Mouse (Mus musculus): ENCODE measurements at regions not wholly inside any gene's neighbourhood (a gene's known extent, or its start where the extent isn't known, plus 50 kb on each side); places are given as distances from the start of the nearest gene placed in this dataset.

GRCm38 (mm10) chr16:62681880-62682279 lies 104.7 kb downstream of the Nsun3 start:
- WGBS: 83% methylated on average over 5 of the region's 5 CpGs
- H3K27me3 ChIP-seq (ENCODE audit: control insufficient read depth, insufficient read depth, low read length): no peaks in the 10 kb centered on the region
- no peak overlapping the region for H3K4me3 ChIP-seq (ENCODE audit: low read depth, low read length)
- no peaks in the 10 kb centered on the region for H3K36me3 ChIP-seq (ENCODE audit: control insufficient read depth, insufficient read depth, low read length)
- no peak for ATAC-seq (ENCODE audit: low FRiP score)
- H3K4me1 ChIP-seq (replicated peaks; ENCODE audit: control insufficient read depth, insufficient read depth, low read length): no peaks in the 10 kb centered on the region
- no peak overlapping the region for H3K4me2 ChIP-seq (replicated peaks; ENCODE audit: low read depth, low read length)
- H3K9ac ChIP-seq (ENCODE audit: low read depth, low read length): no peak overlapping the region
- H3K27ac ChIP-seq (ENCODE audit: low read depth, low read length): no peak overlapping the region
- no peaks in the 10 kb centered on the region for H3K9me3 ChIP-seq (ENCODE audit: control insufficient read depth, low read length)
- DNase-seq (ENCODE audit: low spot score): no peak

- Histone ChIP-seq H3K27me3 (ENCODE audit: control insufficient read depth, insufficient read depth, low read length) (no peaks in the 10 kb centered on the region), H3K4me3 (ENCODE audit: low read depth, low read length) (no peak overlapping the region), H3K27ac (ENCODE audit: low read depth, low read length) (no peak overlapping the region), H3K4me2 (replicated peaks; ENCODE audit: low read depth, low read length) (no peak overlapping the region), H3K9me3 (ENCODE audit: control insufficient read depth, low read length) (no peaks in the 10 kb centered on the region), H3K4me1 (replicated peaks; ENCODE audit: control insufficient read depth, insufficient read depth, low read length) (no peaks in the 10 kb centered on the region), H3K9ac (ENCODE audit: low read depth, low read length) (no peak overlapping the region), H3K36me3 (ENCODE audit: control insufficient read depth, insufficient read depth, low read length) (no peaks in the 10 kb centered on the region)
- 87% methylated on average over 6 of the region's 6 CpGs for WGBS
- ATAC-seq (ENCODE audit: low FRiP score): no peak
- DNase-seq (ENCODE audit: low spot score): no peak
Measured at GRCm38 (mm10) chr16:62676815-62677214, 109.8 kb downstream of the Nsun3 start.

- no peaks in the 10 kb centered on the region for H3K9me3 ChIP-seq (ENCODE audit: control insufficient read depth, low read length)
- ATAC-seq (ENCODE audit: low FRiP score) (no peak), DNase-seq (ENCODE audit: low spot score) (no peak)
- no peak overlapping the region for H3K4me2 ChIP-seq (replicated peaks; ENCODE audit: low read depth, low read length)
- H3K4me1 ChIP-seq (replicated peaks; ENCODE audit: control insufficient read depth, insufficient read depth, low read length): no peaks in the 10 kb centered on the region
- H3K36me3 ChIP-seq (ENCODE audit: control insufficient read depth, insufficient read depth, low read length): no peaks in the 10 kb centered on the region
- H3K27ac ChIP-seq (ENCODE audit: low read depth, low read length): no peak overlapping the region
- no peak overlapping the region for H3K4me3 ChIP-seq (ENCODE audit: low read depth, low read length)
- no peaks in the 10 kb centered on the region for H3K27me3 ChIP-seq (ENCODE audit: control insufficient read depth, insufficient read depth, low read length)
- no peak overlapping the region for H3K9ac ChIP-seq (ENCODE audit: low read depth, low read length)
- 83% methylated on average over 2 of the region's 2 CpGs for WGBS
Measured at GRCm38 (mm10) chr16:62657383-62657782, 129.2 kb downstream of the Nsun3 start.

- Histone ChIP-seq H3K36me3 (ENCODE audit: control insufficient read depth, insufficient read depth, low read length) (no peaks in the 10 kb centered on the region), H3K9ac (ENCODE audit: low read depth, low read length) (no peak overlapping the region), H3K4me3 (ENCODE audit: low read depth, low read length) (no peak overlapping the region), H3K27ac (ENCODE audit: low read depth, low read length) (no peak overlapping the region), H3K4me1 (replicated peaks; ENCODE audit: control insufficient read depth, insufficient read depth, low read length) (no peaks in the 10 kb centered on the region), H3K4me2 (replicated peaks; ENCODE audit: low read depth, low read length) (no peak overlapping the region), H3K9me3 (ENCODE audit: control insufficient read depth, low read length) (no peaks in the 10 kb centered on the region), H3K27me3 (ENCODE audit: control insufficient read depth, insufficient read depth, low read length) (no peaks in the 10 kb centered on the region)
- ATAC-seq (ENCODE audit: low FRiP score): no peak
- 73% methylated on average over 1 of the region's 1 CpGs for WGBS
- DNase-seq (ENCODE audit: low spot score): no peak
Measured at GRCm38 (mm10) chr16:62654436-62654835, 132.2 kb downstream of the Nsun3 start.

GRCm38 (mm10) chr16:62653817-62654216 lies 132.8 kb downstream of the Nsun3 start:
- no peak for DNase-seq (ENCODE audit: low spot score)
- no peaks in the 10 kb centered on the region for H3K27me3 ChIP-seq (ENCODE audit: control insufficient read depth, insufficient read depth, low read length)

GRCm38 (mm10) chr16:62652769-62653465 lies 133.7 kb downstream of the Nsun3 start:
- Histone ChIP-seq H3K4me1 (replicated peaks; ENCODE audit: control insufficient read depth, insufficient read depth, low read length) (no peaks in the 10 kb centered on the region), H3K4me2 (replicated peaks; ENCODE audit: low read depth, low read length) (no peak overlapping the region), H3K27me3 (ENCODE audit: control insufficient read depth, insufficient read depth, low read length) (no peaks in the 10 kb centered on the region), H3K4me3 (ENCODE audit: low read depth, low read length) (no peak overlapping the region), H3K36me3 (ENCODE audit: control insufficient read depth, insufficient read depth, low read length) (no peaks in the 10 kb centered on the region), H3K27ac (ENCODE audit: low read depth, low read length) (no peak overlapping the region), H3K9me3 (ENCODE audit: control insufficient read depth, low read length) (no peaks in the 10 kb centered on the region), H3K9ac (ENCODE audit: low read depth, low read length) (no peak overlapping the region)
- 83% methylated on average over 6 of the region's 6 CpGs for WGBS
- no peak for ATAC-seq (ENCODE audit: low FRiP score)
- DNase-seq (ENCODE audit: low spot score): no peak

More at GRCm38 (mm10) chr16:62653817-62654216, 132.8 kb downstream of the Nsun3 start:
- Histone ChIP-seq H3K4me1 (replicated peaks; ENCODE audit: control insufficient read depth, insufficient read depth, low read length) (no peaks in the 10 kb centered on the region), H3K27ac (ENCODE audit: low read depth, low read length) (no peak overlapping the region), H3K36me3 (ENCODE audit: control insufficient read depth, insufficient read depth, low read length) (no peaks in the 10 kb centered on the region), H3K9me3 (ENCODE audit: control insufficient read depth, low read length) (no peaks in the 10 kb centered on the region), H3K4me2 (replicated peaks; ENCODE audit: low read depth, low read length) (no peak overlapping the region), H3K9ac (ENCODE audit: low read depth, low read length) (no peak overlapping the region), H3K4me3 (ENCODE audit: low read depth, low read length) (no peak overlapping the region)
- WGBS: 40% methylated on average over 8 of the region's 8 CpGs
- peak; percentile 40; the same call in 1 of the 2 replicates for ATAC-seq (ENCODE audit: low FRiP score)

GRCm38 (mm10) chr16:62650856-62651255 lies 135.8 kb downstream of the Nsun3 start:
- Histone ChIP-seq H3K27me3 (ENCODE audit: control insufficient read depth, insufficient read depth, low read length) (no peaks in the 10 kb centered on the region), H3K4me2 (replicated peaks; ENCODE audit: low read depth, low read length) (no peak overlapping the region), H3K9me3 (ENCODE audit: control insufficient read depth, low read length) (no peaks in the 10 kb centered on the region), H3K4me1 (replicated peaks; ENCODE audit: control insufficient read depth, insufficient read depth, low read length) (no peaks in the 10 kb centered on the region), H3K27ac (ENCODE audit: low read depth, low read length) (no peak overlapping the region), H3K4me3 (ENCODE audit: low read depth, low read length) (no peak overlapping the region), H3K36me3 (ENCODE audit: control insufficient read depth, insufficient read depth, low read length) (no peaks in the 10 kb centered on the region), H3K9ac (ENCODE audit: low read depth, low read length) (no peak overlapping the region)
- WGBS: 85% methylated on average over 7 of the region's 7 CpGs
- no peak for ATAC-seq (ENCODE audit: low FRiP score)
- no peak for DNase-seq (ENCODE audit: low spot score)

GRCm38 (mm10) chr16:62648326-62648725 lies 138.3 kb downstream of the Nsun3 start:
- no peaks in the 10 kb centered on the region for H3K27me3 ChIP-seq (ENCODE audit: control insufficient read depth, insufficient read depth, low read length)
- no peak overlapping the region for H3K4me2 ChIP-seq (replicated peaks; ENCODE audit: low read depth, low read length)
- no peak overlapping the region for H3K4me3 ChIP-seq (ENCODE audit: low read depth, low read length)
- no peak overlapping the region for H3K9ac ChIP-seq (ENCODE audit: low read depth, low read length)
- H3K4me1 ChIP-seq (replicated peaks; ENCODE audit: control insufficient read depth, insufficient read depth, low read length): no peaks in the 10 kb centered on the region
- ATAC-seq (ENCODE audit: low FRiP score) (0 out of 2 replicates have a peak, but pooled peaks have one; percentile 65), DNase-seq (ENCODE audit: low spot score) (no peak)
- H3K27ac ChIP-seq (ENCODE audit: low read depth, low read length): no peak overlapping the region
- 57% methylated on average over 8 of the region's 8 CpGs for WGBS
- H3K9me3 ChIP-seq (ENCODE audit: control insufficient read depth, low read length): no peaks in the 10 kb centered on the region
- no peaks in the 10 kb centered on the region for H3K36me3 ChIP-seq (ENCODE audit: control insufficient read depth, insufficient read depth, low read length)

- H3K36me3 ChIP-seq (ENCODE audit: control insufficient read depth, insufficient read depth, low read length): no peaks in the 10 kb centered on the region
- H3K4me1 ChIP-seq (replicated peaks; ENCODE audit: control insufficient read depth, insufficient read depth, low read length): no peaks in the 10 kb centered on the region
- no peak overlapping the region for H3K27ac ChIP-seq (ENCODE audit: low read depth, low read length)
- no peak for ATAC-seq (ENCODE audit: low FRiP score)
- H3K27me3 ChIP-seq (ENCODE audit: control insufficient read depth, insufficient read depth, low read length): no peaks in the 10 kb centered on the region
- no peaks in the 10 kb centered on the region for H3K9me3 ChIP-seq (ENCODE audit: control insufficient read depth, low read length)
- H3K4me2 ChIP-seq (replicated peaks; ENCODE audit: low read depth, low read length): no peak overlapping the region
- peak; percentile 52 for DNase-seq (ENCODE audit: low spot score)
- 69% methylated on average over 1 of the region's 1 CpGs for whole genome bisulfite sequencing
- no peak overlapping the region for H3K9ac ChIP-seq (ENCODE audit: low read depth, low read length)
- H3K4me3 ChIP-seq (ENCODE audit: low read depth, low read length): no peak overlapping the region
Measured at GRCm38 (mm10) chr16:62646113-62646512, 140.5 kb downstream of the Nsun3 start.

Data from hindbrain, embryonic 11.5 days (tissue).